Mouse (Mus musculus) kidney, postnatal 25 days (tissue): ENCODE measurements at regions not wholly inside any gene's neighbourhood (a gene's known extent, or its start where the extent isn't known, plus 50 kb on each side); places are given as distances from the start of the nearest gene placed in this dataset.
"Not testable (repeated sequence)": the region's sequence is repeated elsewhere in the genome, so short reads cannot be mapped to it uniquely, and the experiment has no call there.

ENCODE experiments used
- DNase-seq, 2 experiments: peaks; one replicate each; pipeline ENCODE4 v3.0.0; 2021; ENCODE audit warnings: mixed read lengths in 2 of 2

- no peak for DNase-seq
These were observed 69.4 kb upstream of the Dph6 start for GRCm38 (mm10) chr2:114723971-114724666.

DNA sequence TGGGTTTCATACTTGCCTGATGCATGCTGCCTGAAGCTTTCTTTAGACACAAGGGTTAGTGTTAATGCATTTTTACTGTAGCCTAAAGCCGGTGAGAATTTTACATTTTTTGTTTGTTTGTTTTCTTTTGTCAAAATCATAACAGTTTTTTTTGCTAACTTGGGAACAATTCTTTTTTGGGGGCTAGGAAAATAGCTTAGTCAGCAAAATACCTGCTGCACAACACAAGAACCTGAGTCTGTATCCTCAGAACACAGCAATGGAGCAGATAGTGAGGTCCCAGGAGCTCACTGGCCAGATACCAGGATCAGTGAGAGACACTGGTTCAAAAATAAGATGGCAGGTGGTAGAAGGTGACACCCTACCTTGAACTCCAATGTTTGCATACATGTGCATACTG, 72.4 kb upstream of the Dph6 start:
- no peak for DNase-seq

DNA sequence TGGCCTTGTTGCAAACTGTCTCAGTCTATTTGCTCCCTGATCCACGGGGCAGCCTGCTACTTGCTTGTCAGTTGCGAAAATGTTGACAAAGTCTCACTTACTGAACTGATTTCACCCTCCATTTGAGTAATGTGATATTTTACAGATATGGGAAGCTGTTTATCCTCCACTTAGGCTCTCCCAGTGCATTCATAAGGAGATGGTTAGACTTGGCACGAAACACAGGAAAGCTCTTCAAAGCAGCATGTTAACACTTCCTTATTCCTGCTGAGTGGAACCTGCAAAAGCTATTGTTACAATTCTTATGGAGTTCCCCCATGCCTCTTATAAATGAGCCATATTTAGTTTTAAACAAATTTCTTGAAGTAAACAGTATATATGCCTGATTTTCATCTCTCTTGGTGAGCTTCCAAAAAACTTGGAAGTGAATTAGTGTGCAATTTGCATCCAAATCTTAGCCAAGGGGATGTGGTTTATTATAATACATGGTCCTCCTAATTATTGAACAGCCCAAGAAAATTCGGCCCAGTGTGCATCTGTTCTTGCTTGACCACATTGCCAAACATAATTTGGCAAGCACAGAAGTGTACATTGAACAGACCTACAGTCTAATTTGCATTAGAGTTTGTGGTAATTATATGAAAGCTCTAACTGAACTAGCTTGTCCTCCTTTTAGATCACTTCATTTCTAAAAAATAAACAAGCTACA, 80.3 kb upstream of the Dph6 start:
- DNase-seq = no peak

GRCm38 (mm10) chr2:114739421-114740212, 84.9 kb upstream of the Dph6 start:
- DNase-seq = no peak

DNA sequence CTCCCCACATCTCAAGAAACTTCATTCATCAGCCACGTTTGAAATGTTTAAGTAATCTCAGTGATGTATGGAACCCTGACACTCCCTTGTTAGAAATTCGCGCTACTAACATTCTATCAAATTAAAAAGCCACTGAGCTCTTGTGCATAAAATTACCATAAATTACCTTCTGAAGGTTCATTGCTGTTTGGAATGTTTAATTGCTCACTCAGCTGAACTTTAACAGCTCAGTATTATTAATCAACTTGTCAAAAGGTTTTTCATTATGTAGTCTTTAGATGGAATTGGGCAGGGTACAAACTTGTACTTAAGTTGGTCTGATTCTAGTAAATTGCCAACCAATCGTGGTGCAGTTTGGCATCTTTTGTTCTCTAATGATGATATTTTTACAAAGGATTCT, 108.5 kb upstream of the Dph6 start:
- no peak for DNase-seq

GRCm38 (mm10) chr2:114773723-114774122, 119.0 kb upstream of the Dph6 start:
- not testable (repeated sequence) for DNase-seq

DNA sequence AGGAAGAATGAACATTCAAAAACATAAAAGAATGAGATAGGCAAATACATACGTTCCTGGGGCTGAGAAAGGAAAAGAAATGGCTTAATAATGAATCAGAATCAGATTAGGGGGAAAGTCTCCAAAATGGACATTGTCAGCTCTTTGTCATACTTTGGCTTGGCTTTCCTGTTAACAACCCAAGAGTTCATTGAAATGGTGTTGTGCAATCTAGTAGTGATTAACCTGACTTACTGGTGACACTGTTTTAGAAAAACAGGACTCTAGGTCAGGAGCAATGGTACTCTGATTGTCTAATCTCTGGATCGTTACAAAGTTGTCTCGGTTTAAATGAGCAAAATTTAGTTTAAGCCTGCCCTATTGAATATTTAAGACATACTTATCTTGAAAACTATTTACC, 119.5 kb upstream of the Dph6 start:
- no peak for DNase-seq

- DNase-seq = peak in 1 of 2 experiments; percentile 23
These were observed 120.8 kb upstream of the Dph6 start for GRCm38 (mm10) chr2:114775532-114775931.

GRCm38 (mm10) chr2:114776176-114776575, 121.4 kb upstream of the Dph6 start:
- DNase-seq = peak in 1 of 2 experiments; percentile 24

DNA sequence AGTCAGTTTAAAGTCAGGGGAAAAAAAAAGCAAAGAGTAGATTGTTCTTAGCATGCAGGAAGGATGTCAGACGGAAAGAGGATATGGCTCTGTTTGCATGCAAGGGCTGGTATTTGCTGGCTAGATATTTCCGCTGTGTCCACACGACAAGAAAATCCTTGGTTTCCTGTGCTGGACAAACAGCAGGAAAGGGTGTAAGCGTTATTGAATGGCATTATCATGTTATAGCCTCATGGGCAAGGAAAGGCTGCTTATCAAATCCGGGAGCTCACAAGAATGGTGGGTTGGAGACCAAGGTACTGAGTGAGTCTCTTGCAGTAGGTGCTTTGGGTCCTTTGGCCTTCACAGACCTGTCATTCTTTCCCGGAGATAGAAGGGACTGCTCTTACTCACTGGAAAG, 127.7 kb upstream of the Dph6 start:
- DNase-seq = peak in 1 of 2 experiments; percentile 40

DNA sequence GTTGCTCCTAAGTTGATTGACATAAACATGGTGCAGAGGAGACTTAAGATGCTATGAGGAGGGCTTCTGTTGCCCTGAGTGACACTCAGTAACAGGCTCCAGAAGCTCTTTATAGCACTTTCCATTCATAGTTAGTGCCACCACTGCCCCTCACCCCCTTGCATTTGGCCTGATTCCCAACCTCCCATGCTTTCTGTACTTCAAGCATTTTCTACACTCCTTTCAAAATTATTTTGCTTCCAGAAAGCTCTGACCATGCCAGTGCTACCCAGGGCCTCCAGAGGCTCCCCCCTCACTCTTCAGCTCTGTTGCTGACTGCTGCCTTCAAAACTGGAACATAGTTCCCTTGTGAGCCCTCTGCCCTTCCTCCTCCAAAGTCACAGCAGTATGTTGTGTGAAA, 129.4 kb upstream of the Dph6 start:
- DNase-seq = no peak

DNA sequence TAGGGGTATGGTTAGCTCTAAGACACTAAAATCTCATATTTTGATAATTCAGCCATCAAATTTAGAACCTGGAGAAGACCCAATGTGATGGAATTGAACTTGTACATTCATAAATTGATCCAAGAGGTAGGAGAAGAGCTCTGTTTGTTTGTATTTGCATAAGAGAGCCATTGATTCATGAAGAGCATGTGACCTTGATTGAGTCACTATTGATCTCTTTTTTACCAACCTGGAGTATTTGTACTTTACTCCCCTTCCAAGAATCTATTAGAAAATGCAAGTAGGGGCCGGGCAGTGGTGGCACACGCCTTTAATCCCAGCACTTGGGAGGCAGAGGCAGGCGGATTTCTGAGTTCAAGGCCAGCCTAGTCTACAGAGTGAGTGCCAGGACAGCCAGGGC, 133.5 kb upstream of the Dph6 start:
- DNase-seq = no peak

GRCm38 (mm10) chr2:114796630-114797290, 142.0 kb upstream of the Dph6 start:
- DNase-seq = no peak

DNA sequence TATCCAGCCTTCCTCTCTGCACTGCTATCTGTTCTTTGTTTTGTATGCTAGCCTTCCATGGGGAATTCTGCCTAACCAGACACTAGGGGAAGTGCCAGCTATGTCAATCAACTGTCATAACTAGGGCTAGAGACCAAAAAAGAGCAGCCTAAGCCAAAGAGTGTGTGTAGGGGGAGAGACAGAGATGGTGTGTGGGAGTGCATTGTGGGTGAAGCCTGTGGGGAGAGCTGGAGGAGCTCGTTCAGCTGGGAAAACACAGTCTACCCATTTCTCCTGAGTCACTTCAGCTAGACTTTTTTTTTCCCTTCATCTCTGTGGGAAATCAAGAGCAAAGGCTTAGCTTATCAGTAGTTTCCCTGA, 142.5 kb upstream of the Dph6 start:
- no peak for DNase-seq

DNA sequence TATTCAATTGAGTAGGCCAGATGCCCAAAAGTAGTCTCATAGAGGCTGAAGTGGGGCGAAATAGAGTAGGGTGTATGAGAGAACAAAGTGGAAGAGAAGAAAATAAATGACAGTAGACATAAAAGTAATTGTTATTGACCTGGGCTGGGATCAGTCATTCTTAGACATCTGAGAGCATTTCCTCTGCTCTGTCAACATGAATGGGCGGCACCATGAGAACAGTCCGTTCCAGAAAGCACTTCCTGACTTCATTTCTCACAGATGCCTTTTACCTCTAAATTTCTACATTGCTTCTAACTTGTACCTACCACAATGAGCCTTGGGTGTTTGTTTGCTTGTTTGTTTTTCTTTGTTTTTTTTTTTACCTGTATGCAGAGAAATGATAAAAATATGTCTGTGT, 148.5 kb upstream of the Dph6 start:
- no peak for DNase-seq

GRCm38 (mm10) chr2:114803928-114804327, 149.2 kb upstream of the Dph6 start:
- DNase-seq = no peak

DNA sequence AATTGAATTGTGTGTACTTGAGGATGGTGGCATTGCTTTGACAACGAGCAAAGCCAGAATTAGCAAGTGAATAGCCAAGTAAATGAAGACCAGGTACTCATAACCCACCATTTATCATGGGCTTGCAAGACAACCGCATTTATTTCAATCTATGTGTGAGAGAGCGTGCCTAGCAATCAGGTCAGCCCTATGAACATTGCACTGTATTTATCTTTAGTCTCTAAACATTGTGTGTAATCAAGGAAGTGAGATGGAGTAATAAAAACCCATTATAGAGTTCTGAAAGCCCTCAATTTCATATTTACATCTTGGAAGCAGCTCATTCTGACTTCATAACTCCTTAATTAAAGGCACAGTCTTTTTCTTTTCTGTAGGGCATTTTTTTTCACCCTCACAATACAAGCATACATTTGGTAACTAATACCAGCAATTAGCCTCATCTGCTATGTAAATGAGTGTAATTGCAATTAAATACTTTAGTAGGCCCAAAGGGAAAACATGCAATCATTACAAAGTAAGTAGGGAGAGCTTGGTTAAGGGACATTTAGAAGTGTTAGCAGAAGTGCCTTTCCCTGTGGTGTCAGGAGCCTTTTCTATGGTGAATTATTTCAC, 150.8 kb upstream of the Dph6 start:
- no peak for DNase-seq

DNA sequence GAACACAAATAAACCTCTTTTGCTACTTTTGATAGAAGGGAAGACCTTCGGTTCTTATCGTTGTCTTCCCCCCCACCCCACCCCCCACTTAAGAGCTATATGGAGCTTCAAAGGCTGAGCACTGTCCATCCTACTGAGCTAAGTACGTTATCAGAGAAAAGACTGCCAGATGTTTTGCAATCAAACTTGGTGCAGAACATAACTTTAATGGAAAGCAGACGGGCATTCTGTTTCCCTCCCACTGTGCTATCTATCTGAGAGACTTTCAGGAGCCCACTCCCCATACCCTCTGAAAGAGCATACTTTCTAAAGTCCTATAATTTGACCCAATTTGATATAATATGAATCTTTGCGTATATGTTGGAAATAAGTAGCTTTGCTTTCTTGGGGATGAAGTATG, 153.3 kb upstream of the Dph6 start:
- DNase-seq = no peak

GRCm38 (mm10) chr2:114812141-114812902, 157.6 kb upstream of the Dph6 start:
- DNase-seq = peak; percentile 55 to 78

- peak; percentile 3 to 42 for DNase-seq
These were observed 158.1 kb upstream of the Dph6 start for GRCm38 (mm10) chr2:114812903-114813290.

DNA sequence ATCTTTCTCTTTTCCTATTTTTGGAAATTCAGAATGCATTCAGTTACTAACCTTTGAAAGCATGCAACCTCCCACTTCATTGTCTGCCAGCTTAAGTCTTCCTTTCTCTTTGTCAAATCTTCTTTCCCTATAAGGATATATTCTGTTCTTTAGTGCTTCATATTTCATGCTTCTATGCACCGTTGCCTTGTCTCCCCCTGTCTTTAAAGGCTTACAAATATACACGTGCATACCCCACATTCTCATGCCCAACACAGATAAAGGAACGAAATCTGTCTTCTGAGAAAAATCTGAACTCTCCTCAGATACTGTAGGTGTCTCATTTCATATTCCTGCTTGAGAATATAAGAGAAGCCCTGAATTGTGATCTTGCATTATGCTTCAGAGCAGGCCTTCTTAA, 167.9 kb upstream of the Dph6 start:
- DNase-seq = no peak

DNA sequence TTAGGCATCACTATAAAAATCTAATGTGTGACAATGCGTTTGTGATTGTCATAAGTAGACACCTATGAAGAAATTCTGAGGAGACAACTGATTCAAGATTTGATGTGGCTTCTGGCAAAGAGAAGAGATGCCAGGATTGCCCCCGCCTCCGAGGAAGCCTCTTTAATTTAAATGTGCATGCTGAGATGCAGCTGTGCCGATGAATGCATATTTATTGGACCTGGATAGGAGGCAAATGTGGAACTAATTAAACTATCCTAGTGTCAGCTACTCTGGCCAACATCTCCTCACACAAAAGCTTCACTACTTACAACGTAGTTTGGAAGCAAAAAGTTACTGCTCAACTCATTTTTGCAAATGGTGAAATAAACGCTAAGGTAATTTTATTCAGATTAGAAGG, 173.4 kb upstream of the Dph6 start:
- no peak for DNase-seq
